Mouse (Mus musculus) heart, adult 18-20 months (tissue): ENCODE data around the gene Pot1b. TPM values are rescaled to one million over a fixed set of nuclear protein-coding genes. Genes with fewer than 3 reads are reported as not detected.

Experiments used
- DNase-seq, 2 experiments: peaks; one replicate each; pipeline ENCODE4 v3.0.0; 2021 to 2022; ENCODE audit warnings: mixed read lengths in 1 of 2
- long read RNA-seq, 2 experiments: library from polyadenylated mRNA; stranded (forward); transcript quantifications; one replicate each; pipeline ENCODE4 v2.0.0; 2021
- total RNA-seq, 2 experiments: library from RNA; stranded (reverse); gene quantifications; 2 replicates each; pipeline ENCODE4 v1.2.3; 2021

Pot1b gene
- total RNA-seq = 1 to 10 TPM; 3.2 TPM
- long read RNA-seq, experiment 1, partial matches to known transcripts = 0 of 1 reads
- long read RNA-seq, experiment 1, other reads (novel, unspliced or antisense) = 0 of 1 reads
- long read RNA-seq, experiment 2, partial matches to known transcripts = 0 of 1 reads
- long read RNA-seq, experiment 2, other reads (novel, unspliced or antisense) = 0 of 1 reads

DNA sequence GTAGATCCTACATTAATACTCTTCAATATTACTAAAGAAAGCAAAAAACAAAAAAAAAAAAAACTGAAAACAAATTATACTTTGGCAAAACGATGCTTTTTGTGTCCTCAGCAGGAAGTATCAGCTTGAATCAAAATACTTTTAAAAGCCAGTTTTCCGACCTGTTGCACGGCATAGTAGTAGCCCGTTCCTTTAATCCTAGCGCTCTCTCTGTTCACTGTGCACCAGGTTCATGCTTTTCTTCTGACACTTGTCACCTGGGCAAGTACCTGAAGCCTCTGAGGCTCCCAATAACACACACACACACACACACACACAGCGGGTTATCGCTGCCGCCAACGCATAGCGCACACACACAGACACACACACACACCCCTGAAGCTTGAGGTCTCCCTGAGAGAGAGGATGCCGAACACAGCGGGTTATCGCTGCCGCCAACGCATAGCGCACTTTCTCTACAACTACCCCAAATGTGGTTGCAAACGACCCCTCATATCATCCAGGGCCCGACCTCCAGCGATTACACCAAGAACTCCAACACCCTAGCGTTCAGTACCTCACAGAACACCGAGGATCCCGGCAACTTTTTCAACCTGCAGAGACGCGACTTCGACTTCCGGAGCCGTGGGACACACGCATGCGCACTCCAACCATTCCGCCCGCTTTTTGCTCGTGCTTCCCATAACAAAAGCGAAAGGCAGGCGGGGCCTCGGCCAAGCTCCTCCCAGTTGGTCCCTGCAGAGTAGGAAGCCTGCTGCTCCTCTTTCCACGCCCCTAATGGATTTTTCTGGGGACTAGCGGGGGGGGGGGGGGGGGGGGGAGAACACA is at the start of gene Pot1b:
TSS of gene Pot1b (minus strand) at position 645 of the 828 bp plus-strand sequence.
- DNase-seq = peak; percentile 98 to 99

DNA sequence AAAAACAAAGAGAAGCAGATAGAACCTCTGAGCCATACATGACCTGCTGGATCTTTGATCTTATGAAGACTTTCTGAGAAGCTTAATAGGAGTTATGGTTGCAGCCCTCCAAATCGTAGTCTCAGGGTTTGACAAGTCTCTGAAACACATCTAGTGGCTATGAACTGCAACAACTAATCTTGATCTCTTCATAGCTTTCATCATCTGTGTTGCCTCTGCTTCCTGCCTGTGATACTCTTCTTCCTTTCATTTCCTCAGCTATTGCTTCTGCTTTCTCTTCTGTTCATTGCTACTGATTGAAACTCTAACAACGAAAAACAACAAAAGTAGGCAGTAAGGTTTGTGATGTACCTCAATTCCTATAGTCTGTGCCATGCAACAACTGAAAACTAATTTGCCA is 38.7 kb upstream of the Pot1b start:
- DNase-seq = no peak

DNA sequence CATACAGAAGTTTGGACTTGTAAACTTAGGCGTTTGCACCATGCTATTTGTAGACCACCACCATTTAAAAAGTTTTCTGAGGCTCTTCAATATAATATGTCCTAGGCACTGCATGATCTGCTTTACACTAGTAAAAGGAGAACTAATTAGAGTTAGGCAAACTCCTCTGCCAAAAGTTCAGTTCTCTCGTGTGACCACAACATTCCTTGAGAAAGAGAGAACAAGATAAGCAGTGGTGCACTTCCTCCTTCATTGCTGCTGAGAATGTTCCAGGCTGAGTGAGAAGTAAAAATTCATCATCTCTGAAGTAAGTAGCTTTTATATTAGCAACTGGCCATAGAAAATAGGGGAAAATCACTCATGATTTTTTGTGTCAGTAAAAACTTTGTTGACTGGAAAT is 37.4 kb upstream of the Pot1b start, which contains the start of gene Adgre4:
TSS of gene Adgre4 (plus strand) at position 199 of the 400 bp plus-strand sequence.
- DNase-seq = peak in 1 of 2 experiments; percentile 26

DNA sequence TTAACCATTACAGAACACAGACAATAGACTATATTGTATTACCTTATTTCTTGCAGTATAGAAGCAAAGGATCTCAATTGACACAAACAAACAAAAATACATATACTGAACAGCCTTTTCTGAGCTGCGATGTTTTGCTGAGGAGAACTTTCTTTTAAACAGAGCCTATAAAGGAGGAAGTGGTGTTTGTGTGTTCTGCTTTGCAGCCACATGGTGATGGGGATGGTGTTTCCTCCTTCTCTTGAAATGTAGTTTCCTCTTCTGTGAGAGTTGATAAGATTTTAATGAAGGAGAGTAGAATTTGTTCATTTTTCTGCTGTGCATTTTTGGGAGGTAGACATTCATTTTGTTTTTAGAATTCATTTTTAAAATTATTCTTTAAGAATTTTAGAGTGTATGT is 24.2 kb upstream of the Pot1b start:
- DNase-seq = peak in 1 of 2 experiments; percentile 18

DNA sequence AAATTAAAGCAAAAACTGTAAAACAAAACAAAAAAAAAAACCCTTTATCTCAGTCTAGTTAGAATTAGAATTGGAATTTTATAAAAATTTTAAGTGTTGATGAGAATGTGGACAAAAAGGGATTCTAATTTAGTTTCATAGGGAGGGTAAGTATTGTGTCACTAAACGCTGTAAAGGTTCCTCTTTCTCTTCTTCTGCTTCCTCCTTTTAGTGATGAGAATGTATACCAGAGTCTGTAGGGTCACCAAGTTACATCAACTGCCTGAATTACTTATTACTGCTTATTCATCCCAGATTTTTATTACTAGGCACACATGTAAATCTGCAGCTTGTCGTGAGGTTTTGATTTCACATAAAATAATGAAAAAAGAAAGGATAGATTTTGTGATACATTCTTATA is 13.8 kb upstream of the Pot1b start:
- no peak for DNase-seq

DNA sequence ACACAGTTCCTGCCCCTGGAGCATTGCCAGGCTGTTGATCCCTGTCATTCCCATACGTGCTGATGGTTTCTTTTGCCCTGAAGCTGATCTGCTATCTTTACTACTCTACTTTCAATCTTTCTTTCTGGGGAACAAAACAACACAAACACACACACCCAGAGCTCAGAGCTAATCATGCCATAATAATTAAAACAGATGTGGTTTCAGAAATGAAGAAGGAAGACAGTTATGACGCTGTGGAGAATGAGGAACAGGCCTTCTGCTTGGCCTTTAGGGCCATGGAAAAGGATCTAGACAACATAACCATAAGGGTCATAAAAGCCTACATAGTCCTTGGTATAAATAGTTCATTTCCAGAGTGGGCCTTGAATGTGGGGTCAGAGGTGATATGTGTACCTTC is 9.8 kb upstream of the Pot1b start:
- no peak for DNase-seq

DNA sequence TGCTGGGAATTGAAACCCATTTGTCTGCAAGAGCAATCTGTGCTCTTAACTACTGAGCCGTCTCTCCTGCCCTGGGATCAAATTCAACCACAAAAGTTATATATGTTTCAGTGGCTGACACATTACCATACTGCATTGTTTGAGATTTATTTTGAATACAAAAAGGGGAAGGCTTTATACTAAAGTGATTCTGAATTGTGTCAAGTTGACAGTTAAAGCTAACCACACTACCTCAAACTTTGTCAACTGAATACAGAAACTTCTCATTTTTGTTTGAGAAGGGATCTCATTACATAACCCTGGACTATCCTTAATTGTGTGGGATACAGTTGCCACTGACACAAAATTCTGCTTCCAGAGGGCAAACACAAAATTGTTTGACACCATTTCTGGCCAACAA is 8.8 kb upstream of the Pot1b start:
- no peak for DNase-seq

DNA sequence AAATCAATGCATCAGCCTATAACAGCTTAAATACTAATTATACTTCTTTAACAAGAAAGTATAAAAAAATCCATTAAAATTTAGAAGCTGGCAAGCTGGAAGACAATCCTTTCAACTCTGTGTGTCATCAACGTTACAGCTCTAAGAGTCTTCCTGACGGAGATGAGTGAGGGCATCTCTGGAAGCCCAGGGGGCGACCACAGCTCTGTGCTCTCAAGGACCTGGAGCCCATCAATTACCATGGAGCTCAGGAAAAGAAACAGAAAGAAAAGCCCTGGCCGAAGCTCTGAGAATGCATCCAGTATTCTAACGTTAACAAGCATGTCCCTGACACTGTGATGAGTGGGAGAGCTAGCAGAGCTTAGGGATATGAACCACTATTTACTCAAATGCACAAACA is 9.6 kb downstream of the Pot1b start:
- no peak for DNase-seq

DNA sequence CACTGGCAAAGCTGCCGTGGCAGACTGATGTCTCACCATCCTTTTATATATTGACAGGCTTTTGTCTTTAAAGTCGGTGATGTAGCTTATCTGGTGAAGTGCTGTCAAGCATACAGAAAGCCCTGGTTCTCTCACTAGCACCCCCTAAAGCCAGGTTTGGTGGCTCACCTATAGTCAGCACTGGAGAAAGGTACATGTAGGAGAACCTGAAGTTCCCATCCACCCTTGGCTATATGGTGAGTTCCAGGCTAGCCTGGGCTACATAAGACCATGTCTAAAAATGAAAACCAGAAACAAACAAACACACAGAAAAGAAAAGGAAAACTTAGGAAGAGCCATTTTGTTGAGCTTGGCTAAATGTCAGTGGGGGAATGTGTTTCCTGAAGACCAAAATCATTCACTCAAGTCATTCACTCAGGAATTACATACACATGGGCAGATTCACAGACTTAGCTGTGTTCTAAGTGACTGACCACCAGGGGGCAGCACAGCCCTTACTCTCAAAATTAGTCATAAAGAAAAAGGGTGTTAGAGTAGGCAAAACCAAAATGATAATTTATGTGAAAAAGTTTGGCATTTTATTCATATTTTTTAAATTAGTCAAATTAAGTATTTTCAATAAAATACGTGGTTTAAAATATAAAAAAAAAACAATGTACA is 10.1 kb downstream of the Pot1b start:
- DNase-seq = peak; percentile 59 to 85

DNA sequence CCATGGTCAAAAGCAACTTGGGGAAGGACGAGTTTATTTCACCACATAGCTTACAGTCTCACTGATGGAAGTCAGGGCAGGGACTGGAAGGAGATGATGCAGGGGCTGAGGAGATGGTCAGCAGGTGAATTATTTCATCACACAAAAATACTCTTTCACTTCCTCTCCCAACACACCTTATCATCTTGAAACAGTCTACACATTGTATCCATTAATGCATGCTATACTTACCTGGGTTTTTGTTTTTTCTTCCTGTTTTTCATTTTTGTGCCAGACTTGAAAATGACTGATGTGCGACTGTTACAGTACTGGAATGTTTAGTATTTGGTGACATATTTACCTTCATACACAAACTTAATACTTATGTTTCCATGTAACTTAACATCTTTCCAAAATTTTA is 13.0 kb downstream of the Pot1b start:
- no peak for DNase-seq

DNA sequence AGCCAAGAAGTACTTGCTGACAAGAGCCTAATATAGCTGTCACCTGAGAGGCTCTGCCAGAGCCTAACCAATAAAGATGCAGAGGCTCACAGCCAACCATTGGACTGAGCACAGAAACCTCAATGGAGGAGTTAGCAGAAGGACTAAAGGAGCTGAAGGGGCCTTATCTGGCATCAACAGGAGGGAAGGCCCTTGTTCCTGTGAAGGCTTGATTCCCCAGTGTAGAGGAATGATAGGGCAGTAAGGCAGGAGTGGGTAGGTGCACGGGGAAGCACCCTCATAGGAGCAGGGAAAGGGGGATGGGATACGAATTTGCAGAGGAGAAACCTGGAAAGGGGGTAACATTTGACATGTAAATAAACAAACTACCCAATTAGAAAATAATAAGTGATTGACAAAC is 51.3 kb downstream of the Pot1b start:
- no peak for DNase-seq

DNA sequence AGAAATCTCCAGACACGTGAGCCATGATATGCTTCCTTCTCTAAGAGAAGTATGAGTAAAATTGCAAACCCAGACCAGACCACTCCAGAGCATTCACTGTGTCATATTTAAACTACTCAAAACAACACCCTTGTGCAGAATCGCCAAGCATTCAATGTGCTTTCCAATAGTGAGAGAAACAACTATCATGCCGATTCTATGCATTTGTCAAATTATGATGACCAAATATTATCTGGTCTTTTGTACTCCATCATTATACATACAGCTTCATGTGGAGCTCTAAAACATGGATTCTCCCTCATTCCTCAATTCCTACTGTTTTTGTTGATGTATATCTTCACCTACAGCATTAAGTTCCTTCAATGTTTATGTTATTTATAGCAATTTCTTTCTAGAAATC is 87.3 kb downstream of the Pot1b start, which contains the start of gene Vmn2r118:
TSS of gene Vmn2r118 (minus strand) at position 101 of the 400 bp plus-strand sequence.
- no peak for DNase-seq

Other genes starting within 250 kb of the Pot1b start
- not detected for gene Vmn2r118, start 87.4 kb downstream of the Pot1b start, total RNA-seq
- gene Adgre4, start 37.4 kb upstream of the Pot1b start, total RNA-seq = under 1 TPM; 0.64 to 0.67 TPM
- gene Zfp119a, start 166.3 kb upstream of the Pot1b start, total RNA-seq = 1 to 10 TPM; 3.1 to 4.9 TPM
- 1 to 10 TPM; 4.5 to 4.9 TPM for gene Zfp959, start 179.5 kb upstream of the Pot1b start, total RNA-seq
- 1 to 10 TPM; 2.4 TPM for gene Zfp119b, start 236.9 kb upstream of the Pot1b start, total RNA-seq
- gene Ebi3, start 240.0 kb upstream of the Pot1b start, total RNA-seq = 1 to 10 TPM in 1 of 2 experiments, under 1 TPM in 1; 0.69 to 1.1 TPM
- 1 to 10 TPM; 7.5 to 8.6 TPM for gene Yju2, start 246.5 kb upstream of the Pot1b start, total RNA-seq